Mouse (Mus musculus) heart, postnatal 36 days (tissue): ENCODE results near the gene Rnf43. TPM values are rescaled to one million over a fixed set of nuclear protein-coding genes. Genes with fewer than 3 reads are reported as not detected.
A peak's percentile ranks its signal among the peaks of the same experiment; 100 is the strongest.

Source experiments
- DNase-seq, 2 experiments: peaks; one replicate each; pipeline ENCODE4 v3.0.0; 2021 to 2022
- intact Hi-C: fragments of 180-260 bp; cut with DNase I; formaldehyde crosslinking; loops from one replicate; pipeline ENCODE4 v1.15.1; 2025
- total RNA-seq, 2 experiments: library from RNA; stranded (reverse); gene quantifications; 2 replicates each; pipeline ENCODE4 v1.2.3; 2021

Gene Rnf43
- under 1 TPM; 0.24 to 0.47 TPM for total RNA-seq

DNA sequence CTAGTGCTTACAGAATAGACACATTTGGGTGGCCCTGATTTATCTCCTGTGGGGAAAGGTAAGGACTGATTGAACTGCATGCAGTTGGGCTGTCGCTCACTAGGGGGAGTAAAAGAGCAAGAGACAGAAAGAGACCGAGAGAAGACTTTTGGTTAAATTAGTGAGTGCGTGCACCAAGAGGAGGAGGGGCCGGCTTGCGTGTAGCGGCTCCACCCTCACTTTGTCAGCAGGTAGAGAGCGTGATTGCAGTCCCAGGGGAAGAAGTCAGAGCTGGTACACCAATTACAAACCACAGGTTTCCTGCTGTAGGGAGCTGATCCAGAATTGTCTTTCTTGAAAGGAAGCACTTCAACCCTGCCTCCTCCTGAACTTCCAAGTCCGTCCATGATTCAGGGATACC lies at the start of gene Rnf43:
Gene Rnf43 (plus strand): TSS at position 316 of the 400 bp plus-strand sequence.
- intact Hi-C loops: loop anchor here (1.0 to 5.0 kb wide), 3 partner anchors 109 to 220 kb away; no protein-coding TSS in a partner anchor
- peak; percentile 74 to 83 for DNase-seq

DNA sequence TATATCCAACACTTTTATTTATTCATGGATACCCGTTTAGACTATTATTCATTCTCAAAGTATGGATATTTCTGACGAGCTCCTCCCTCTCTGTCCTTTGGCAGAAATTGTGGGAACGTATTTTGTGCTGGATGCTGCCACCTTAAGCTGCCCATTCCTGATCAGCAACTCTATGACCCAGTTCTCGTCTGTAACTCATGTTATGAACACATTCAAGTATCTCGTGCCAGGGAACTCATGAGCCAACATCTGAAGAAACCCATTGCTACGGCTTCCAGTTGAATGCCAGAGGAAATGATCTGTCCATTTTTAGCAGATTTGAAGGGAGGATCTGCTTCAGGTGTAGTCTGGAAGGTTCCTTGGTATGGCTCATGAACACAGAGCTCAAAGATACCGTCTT lies 48.5 kb upstream of the Rnf43 start:
- DNase-seq: no peak
- intact Hi-C loops: no loop called here

DNA sequence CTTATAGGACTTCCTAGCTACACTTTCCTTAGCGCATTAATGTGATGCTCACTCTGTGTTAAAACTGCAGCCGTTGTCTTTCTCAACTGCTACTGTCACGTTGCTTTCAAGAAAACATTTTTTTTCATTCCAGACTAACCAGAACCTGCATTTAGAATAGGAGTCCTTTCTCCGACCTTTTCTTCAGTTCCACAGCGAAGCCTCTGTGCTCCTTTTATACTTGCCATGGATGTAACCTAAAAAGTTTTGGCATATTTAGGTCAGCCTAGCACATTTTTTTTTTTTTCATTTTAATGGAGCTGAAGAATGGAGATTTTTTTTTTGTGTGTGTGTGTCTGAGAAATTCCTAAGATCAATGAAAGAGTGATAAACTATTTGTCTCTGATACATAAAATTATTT lies 47.0 kb upstream of the Rnf43 start:
- no peak for DNase-seq
- intact Hi-C loops: no loop called here

DNA sequence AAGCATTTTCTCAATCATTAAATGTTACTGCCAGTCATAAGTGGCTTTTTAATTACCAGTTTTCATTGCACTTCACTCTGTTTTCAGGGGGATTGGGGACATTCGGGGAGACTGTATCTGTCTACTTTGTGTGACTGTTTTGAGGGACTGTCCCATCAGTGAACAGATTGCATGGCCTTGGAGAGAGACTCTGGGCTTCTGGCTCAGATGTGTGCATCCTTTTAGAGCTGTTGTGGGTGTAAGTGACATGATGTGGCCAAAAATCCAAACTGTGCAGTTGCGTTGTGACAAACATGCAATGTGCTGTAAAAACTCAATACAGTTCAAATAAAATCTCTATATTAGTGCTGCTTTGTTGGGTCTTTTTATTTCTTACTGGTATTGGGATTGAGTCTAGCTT lies 46.6 kb upstream of the Rnf43 start:
- intact Hi-C loops: no loop called here
- DNase-seq: no peak

DNA sequence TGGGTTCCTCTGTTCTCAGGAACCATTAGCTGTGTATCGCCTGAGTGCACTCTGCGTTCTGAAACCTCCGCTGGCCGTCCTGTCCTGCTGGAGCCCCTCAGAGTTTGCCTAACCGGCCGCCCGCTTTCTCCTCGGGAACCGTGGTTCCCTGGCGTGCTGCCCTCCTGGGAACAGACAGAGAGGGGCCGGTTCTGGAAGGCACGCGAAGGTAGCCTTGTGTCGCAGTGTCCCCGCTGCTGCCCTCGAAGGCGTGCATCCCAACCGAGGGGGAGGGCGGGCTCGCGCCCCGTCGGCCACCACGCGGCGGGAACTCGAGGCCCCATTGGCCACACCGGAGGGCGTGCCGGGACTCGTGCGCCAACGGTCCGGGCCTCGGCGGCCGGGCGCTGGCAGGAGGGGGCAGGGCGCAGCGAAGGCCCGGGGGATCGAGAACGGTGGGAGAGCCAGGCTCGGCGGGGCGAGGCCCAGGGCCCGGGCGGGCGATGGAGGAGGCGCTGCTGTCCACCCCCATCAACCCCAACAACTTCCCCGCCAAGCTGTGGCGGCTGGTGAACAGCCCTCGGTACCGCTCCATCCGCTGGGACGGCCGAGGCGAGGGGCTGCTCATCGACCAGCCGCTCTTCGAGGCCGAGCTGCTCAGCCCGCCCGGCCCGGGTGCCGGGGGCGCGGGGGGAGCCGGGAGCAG lies 45.6 kb upstream of the Rnf43 start, which contains the start of gene Hsf5:
Gene Hsf5 (plus strand): TSS at position 375 of the 685 bp plus-strand sequence.
- intact Hi-C loops: no loop called here
- no peak for DNase-seq

DNA sequence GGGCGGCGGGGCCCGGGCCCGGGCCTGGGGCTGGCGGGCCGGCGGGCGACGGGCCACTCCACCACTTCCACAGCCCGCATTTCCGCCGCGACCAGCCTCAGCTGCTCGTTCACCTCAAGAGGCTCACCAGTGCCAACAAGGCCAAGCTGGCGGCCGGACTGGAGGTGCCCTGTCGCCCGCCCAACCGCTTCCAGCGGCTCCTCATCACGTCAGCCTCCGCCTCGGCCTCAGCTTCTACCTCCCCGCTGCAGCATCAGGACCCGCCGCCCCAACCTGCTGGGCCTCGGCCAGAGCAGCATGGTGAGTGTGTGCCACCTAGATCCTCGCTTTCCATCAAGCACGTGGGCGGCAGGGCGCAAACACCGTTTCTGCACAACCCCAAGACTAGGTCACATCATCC lies 44.9 kb upstream of the Rnf43 start:
- intact Hi-C loops: no loop called here
- no peak for DNase-seq

DNA sequence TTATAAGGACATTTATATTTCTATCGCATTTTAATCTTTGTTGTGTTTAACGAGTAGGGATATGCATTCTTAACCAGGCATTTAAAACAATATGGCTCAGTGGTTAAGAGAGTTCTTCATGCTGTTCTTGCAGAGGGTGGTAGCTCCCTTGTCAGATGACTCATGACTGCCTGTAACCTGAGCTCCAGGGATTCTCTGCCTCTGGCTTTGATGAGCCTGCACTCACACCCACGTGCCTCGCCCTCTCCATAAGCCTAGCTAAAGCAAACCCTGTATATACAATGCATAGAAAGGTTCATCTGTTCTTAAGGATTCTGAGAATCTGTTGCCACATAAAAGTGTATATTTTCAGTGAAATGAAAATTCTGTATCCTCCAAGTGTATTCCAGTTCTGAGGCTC lies 39.4 kb upstream of the Rnf43 start:
- no peak for DNase-seq
- intact Hi-C loops: no loop called here

DNA sequence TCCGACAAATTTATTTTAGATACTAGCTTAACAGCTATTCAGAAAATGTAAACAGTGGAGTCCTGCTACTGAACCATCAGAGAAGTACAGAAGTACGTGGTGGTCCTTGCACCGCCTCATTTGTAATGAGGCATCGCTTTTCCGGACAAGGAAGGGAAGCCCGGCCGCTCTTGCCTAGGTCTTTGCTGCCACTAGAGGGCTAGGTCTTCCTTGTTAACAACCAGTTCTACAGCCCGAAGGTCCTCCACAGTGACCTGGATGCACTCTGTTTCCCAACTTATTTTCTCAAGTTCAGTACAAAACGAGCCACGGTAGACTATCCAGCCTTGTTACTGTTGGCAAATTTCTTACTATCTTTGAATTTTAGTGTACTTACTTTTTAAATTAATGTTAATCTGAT lies 32.7 kb upstream of the Rnf43 start:
- intact Hi-C loops: no loop called here
- DNase-seq: peak; percentile 13 to 24

DNA sequence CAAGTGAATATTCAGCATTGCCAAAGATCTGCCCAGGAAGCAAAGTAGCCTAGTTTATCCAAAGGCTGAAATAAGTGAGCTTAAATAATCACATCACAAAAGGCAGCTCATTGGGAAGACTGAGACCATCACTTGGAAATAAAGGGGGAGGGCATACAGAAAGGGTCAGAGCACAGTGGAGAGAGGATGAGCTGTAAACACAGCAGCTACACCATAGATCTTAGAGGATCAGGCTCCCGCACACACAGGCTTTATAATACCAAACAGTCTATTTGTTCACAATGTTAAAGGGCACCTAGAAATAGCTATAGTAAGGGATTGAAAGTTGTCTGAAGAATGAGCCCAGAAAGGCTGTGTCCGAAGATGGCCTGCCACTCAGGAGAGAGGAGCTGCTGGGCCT lies 23.7 kb upstream of the Rnf43 start:
- intact Hi-C loops: no loop called here
- DNase-seq: no peak

DNA sequence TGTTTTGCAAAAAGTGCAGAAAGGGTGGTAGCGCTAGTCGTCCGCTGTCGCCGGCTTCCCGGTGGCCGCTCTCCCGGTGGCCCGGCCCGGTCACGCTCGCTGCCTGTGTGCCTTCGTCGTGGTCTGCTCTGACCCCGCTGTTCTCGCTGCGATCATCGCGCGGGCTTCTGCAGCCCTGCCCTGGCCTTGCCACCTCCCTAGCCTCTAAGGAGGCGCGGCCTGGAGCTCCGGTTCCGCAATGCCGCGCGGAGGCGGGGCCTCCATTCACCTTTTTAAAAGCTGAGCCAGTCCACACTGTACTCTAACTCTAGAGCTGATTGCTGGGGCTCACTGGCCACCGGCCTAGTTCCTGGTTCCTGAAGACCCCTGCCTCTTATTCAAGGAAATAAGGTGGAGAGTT lies 23.3 kb upstream of the Rnf43 start:
- DNase-seq: peak; percentile 53 to 65
- intact Hi-C loops: no loop called here

DNA sequence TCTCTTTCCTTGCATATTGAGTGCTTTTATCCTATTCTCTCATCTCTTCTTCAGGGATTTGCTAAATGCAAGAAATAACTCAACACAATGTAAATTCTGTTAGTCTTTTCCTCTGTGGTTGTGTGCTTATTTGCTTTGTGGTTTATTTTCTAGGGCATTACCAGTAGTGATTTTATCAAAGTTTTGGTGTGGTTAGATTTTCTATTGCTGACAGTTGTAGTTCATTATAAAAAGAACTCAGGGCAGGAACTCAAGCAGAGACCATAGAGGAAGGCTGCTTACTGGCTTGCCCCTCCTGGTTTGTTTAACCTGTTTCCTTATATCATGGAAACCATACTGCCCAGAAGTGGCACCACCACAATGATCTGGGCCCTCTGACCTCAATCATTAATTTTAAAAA lies 19.7 kb upstream of the Rnf43 start:
- intact Hi-C loops: no loop called here

DNA sequence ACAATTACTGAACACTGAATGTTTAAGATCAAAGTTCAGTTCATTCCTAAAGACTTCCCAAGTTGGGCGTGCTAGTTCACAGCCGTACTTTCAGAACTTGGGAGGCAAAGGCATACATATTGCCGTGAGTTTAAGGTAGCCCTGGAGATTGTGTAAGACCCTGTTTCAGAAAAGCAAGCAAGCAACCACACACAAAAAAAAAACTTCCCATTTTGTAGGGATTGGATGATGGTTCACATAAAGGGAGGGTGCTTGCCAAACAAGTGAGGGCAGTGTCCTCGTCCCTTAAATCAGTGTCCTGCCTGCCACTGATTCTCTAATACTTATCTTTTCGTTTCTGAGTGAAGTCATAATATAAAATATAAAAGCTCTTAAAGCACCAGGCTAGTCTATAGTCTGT lies 7.8 kb upstream of the Rnf43 start:
- DNase-seq: no peak
- intact Hi-C loops: no loop called here

More for the DNA sequence above, 19.7 kb upstream of the Rnf43 start:
- no peak for DNase-seq

DNA sequence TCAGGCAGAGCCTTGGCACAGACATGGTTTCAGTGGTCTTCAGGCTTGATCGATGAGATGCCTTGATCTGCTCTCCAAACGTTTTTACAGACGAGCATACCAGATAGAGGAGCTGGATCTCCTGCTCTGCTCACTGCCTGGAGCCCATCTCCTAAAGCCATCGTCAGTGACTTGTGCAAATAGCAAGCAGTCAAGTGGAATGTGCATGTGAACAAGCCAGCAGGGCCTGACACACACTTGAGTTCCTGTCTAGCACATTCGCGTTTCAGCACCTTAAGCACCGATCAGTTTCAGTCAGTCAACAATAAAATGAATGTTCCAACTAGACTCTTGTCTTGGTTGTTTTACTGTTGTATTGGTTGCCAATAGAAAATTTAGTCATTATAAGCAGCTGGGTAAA lies 3.3 kb upstream of the Rnf43 start:
- DNase-seq: no peak
- intact Hi-C loops: no loop called here

DNA sequence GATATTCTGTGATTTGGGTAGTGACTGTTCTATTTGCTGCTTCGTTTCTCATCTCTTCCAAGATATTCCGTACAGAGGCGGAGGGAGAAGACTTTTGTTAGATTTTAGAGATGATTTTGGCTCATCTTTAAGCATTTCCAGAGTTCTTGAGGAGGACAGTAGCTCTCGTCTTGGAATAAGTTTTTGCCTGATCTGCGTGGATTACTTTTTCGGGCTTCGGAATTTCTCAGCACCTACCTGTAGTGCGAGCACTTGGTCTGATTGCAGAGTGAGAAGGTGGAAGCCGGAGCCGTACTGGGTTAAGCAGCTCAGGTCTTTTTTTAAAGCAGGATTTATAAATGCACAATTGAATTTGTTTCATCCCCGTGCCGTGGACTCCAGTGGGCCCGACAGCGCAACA lies 300 bp downstream of the Rnf43 start:
- intact Hi-C loops: loop anchor here (1.0 to 5.0 kb wide), 3 partner anchors 108 to 219 kb away; no protein-coding TSS in a partner anchor
- DNase-seq: no peak

DNA sequence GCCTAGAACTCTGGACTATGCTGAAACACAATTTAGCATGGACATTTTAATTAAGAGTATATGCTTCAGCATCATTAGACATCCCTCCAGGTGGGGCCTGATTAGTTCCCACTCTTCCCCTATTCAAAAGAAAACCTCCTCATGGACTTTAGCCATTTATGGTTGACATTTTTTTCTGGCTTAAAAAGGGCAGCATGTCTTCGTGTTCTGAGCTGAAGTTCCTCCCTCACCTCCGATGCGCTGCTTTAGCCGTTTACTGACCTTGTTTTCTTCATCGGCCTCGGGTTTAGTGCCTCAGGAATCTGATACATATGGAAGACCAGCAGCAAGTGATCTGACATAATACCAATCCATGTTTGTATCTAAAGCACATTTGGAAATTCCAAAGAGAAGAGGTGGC lies 1.4 kb downstream of the Rnf43 start:
- intact Hi-C loops: loop anchor here (5.0 kb wide), 1 partner anchor 218 kb away; no protein-coding TSS in a partner anchor
- DNase-seq: no peak

DNA sequence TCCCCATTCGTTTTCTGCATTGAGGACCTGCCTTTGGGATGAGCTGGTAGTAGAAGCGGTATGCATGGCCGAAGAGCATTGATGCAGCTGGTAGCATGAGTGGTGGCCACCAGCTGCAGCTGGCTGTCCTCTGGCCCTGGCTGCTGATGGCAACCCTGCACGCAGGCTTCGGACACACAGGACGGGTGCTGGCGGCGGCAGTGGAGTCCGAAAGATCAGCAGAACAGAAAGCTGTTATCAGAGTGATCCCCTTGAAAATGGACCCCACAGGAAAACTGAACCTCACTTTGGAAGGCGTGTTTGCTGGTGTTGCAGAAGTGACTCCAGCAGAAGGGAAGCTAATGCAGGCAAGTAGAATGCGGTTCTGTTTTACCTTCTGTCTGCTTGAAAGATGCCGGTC lies 2.0 kb downstream of the Rnf43 start:
- intact Hi-C loops: loop anchor here (5.0 kb wide), 1 partner anchor 218 kb away; no protein-coding TSS in a partner anchor
- no peak for DNase-seq

DNA sequence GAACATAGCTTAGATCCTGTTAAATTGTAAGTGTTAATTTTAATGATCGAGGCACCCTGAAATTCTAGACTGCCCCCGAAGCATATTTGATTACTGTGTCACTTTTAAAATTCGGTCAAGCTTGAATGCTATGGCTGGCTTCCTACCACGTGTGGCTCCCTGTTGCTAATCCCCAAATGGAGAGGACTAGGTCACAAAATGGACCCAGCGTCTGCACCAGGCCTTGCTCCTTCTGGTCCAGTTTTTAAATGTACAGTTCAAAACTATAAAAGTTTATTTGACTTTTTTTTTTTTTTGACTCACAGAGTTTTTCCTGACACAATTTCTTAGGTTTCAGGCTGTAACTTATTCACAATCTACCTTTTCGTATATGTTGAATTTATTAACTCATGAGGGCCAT lies 2.7 kb downstream of the Rnf43 start:
- DNase-seq: no peak
- intact Hi-C loops: no loop called here

DNA sequence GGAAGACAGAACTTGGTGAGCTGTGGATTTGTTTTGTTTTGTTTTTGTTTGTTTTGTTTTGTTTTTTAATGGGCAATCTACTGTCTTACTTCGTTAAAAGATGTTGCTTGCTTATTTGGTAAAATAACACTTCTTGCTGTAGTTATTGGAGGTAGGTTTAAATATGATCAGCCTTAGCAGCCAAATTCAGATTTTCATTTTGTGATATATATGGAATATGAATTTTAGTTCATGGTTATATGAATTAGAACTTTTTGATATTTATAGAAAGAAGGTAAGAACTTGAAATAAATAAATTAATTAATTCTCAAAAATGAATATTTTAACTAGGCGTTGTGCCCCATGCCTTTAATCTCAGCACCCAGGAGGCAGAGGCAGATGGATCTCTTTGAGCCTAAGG lies 3.1 kb downstream of the Rnf43 start:
- no peak for DNase-seq
- intact Hi-C loops: no loop called here

DNA sequence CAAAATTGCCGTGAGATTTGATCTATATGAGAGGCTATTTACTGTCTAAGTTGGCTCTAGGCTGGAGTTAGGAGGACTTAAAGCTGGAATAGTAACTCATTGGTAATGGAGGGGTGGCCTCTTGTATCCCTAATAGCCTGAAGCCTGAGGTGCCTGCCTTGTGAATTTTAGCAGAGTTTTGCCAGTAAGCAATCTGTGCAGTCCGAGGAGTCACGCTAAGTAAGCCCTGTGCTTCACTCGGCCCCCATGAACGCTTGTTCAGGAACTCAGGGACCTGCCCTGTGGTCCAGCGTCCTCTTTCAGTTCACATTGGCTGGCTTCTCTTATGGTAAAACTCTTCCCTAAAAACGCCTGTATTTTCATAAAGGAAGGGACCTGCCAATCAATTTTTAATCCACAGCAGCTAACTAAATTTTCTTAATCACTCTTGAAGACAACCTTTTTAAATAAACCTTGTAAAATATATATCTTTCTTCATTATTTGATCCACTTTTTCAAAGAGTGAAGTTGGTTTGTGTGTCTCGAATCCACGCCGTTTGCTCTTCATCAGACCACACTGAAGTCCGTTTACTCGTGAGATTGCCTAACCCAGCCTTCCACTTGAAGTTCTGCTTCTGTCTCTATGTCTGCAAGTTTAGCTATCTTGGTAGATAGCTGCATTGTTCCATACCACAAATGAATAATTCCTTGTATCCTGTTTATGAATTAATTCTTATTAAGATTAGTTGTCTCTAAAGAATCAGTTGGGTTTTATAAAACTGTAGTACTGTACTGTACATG lies 3.9 kb downstream of the Rnf43 start:
- intact Hi-C loops: no loop called here
- no peak for DNase-seq

DNA sequence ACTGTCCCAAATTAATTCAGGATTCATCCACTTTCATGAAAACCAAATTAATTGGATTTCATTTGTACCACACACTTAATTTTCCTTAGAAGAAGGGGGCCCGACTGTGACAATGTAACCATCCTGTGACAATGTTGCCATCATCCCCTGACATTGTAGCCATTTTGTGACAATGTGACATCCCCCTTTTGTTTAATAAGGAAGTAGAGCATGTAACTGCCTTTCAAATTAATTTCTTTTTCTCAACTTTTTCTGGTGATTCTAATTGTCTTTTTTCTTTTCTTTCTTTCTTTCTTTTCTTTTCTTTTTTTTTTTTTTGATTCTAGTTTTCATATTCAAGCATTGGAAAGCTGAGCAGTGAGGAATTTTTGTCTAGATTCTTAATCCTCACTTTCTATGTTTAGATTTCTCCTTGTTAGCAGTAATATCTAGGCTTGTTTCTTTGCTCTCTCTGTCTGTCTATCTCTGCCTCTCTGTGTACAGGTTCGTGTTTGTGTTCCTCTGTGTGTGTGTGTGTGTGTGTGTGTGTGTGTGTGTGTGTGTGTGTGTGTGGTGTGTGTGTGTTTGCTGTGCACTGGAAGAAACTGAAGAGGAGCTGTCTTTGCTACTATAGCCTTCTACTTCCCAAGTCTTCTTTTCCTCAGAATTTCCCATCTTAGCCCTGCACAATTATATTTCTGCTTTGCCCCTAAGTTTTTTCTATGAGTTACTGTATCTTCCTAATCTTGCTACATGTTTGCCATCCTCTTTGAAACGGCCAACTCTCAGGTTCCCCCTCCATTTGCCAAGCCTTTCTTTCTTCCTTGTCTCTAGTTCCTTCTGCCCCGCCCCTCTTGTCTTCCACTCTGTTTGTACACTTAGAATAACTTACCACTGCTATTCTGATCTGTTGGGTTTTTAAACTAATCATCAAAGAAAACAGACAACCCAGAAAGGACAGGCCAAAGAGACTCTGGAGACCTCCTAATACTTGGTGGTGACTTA lies 4.9 kb downstream of the Rnf43 start:
- intact Hi-C loops: no loop called here
- DNase-seq: no peak

DNA sequence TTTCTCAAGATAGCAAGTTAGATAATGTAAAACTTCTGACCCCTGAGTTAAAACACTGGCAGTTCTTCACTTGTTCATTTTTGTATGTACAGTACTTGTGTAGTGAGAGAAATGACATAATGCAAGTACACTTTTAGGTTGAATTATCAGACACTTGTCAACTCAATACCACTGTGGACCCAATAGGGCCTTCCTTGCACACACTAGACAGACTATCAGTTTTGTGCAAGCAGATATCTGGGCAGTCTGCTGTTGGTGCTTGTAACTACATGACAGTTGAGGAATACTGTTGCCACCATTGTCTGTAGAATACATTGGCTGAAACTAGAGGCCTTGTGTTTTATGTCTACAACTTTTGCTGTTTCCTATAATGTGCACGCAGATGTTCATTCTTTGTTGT lies 10.8 kb downstream of the Rnf43 start:
- DNase-seq: no peak
- intact Hi-C loops: no loop called here
